Mouse (Mus musculus) liver, postnatal 0 days (tissue): ENCODE data around the gene Smim20.

Source experiments
- CTCF ChIP-seq: sonication (generic); IDR thresholded peaks from 2 replicates; pipeline ENCODE4 v1.5.1; 2016; ENCODE audit warnings: antibody characterized with exemption, low read depth
- EP300 ChIP-seq: IDR thresholded peaks from 2 replicates; pipeline ENCODE4 v1.6.1; 2016; ENCODE audit warnings: antibody characterized with exemption, low read depth, mild to moderate bottlenecking

- TF ChIP-seq EP300 (no peak), CTCF (no peak)
Measured at GRCm38 (mm10) chr5:53304936-53305335, 38.1 kb downstream of the Smim20 start.
